Mouse (Mus musculus) heart, embryonic 15.5 days (tissue): ENCODE measurements around the gene Bnc1. TPM values are rescaled to one million over a fixed set of nuclear protein-coding genes. Genes with fewer than 3 reads are reported as not detected.

Experiments used
- ATAC-seq: fragments of 200-750 bp; cut with Nextera tagmentation; replicated peaks from 2 replicates; pipeline ENCODE4 v1.8.0; 2017; ENCODE audit warnings: low read depth, moderate TSS enrichment; ENCODE audit not compliant: insufficient number of reproducible peaks, insufficient read depth, low FRiP score
- H3K27ac ChIP-seq: fragments of 300-500 bp; sonication (generic); 2 replicates; pipeline ENCODE4 v1.5.1; 2015; ENCODE audit warnings: mild to moderate bottlenecking, inconsistent platforms
- H3K27me3 ChIP-seq: fragments of 300-500 bp; sonication (generic); 2 replicates; pipeline ENCODE4 v1.6.1; 2015; ENCODE audit warnings: inconsistent platforms
- H3K36me3 ChIP-seq: fragments of 300-500 bp; sonication (generic); 2 replicates; pipeline ENCODE4 v1.6.1; 2015; ENCODE audit warnings: mild to moderate bottlenecking, inconsistent platforms
- H3K4me1 ChIP-seq: fragments of 300-500 bp; sonication (generic); replicated peaks from 2 replicates; pipeline ENCODE4 v1.6.1; 2015; ENCODE audit warnings: inconsistent platforms
- H3K4me2 ChIP-seq: fragments of 300-500 bp; sonication (generic); 2 replicates; pipeline ENCODE4 v1.6.1; 2015; ENCODE audit warnings: inconsistent platforms, mild to moderate bottlenecking, moderate library complexity
- H3K4me3 ChIP-seq: fragments of 300-500 bp; sonication (generic); 2 replicates; pipeline ENCODE4 v1.5.1; 2015; ENCODE audit warnings: mild to moderate bottlenecking, inconsistent platforms
- H3K9ac ChIP-seq: fragments of 300-500 bp; sonication (generic); 2 replicates; pipeline ENCODE4 v1.6.1; 2015; ENCODE audit warnings: mild to moderate bottlenecking, inconsistent platforms
- H3K9me3 ChIP-seq: fragments of 300-500 bp; sonication (generic); replicated peaks from 2 replicates; pipeline ENCODE4 v1.6.1; 2016; ENCODE audit warnings: inconsistent platforms
- WGBS: fragments of 180-500 bp; shearing (Covaris S2); methylation state at CpG from one replicate; pipeline ENCODE4 v1.1.7; 2015; ENCODE audit warnings: mixed read lengths; 5-methylcytosine and 5-hydroxymethylcytosine counted together
- polyA plus RNA-seq: library from polyadenylated mRNA; unstranded; fragments of >200 nt; fragmentation: Nextera tagmentation; extraction: Ambion mirVana; gene quantifications from 2 replicates; pipeline ENCODE4 v1.2.1, GENCODE M21; 2015

Gene Bnc1
- 3.1 and 4.1 TPM in 2 replicates for polyA plus RNA-seq

DNA sequence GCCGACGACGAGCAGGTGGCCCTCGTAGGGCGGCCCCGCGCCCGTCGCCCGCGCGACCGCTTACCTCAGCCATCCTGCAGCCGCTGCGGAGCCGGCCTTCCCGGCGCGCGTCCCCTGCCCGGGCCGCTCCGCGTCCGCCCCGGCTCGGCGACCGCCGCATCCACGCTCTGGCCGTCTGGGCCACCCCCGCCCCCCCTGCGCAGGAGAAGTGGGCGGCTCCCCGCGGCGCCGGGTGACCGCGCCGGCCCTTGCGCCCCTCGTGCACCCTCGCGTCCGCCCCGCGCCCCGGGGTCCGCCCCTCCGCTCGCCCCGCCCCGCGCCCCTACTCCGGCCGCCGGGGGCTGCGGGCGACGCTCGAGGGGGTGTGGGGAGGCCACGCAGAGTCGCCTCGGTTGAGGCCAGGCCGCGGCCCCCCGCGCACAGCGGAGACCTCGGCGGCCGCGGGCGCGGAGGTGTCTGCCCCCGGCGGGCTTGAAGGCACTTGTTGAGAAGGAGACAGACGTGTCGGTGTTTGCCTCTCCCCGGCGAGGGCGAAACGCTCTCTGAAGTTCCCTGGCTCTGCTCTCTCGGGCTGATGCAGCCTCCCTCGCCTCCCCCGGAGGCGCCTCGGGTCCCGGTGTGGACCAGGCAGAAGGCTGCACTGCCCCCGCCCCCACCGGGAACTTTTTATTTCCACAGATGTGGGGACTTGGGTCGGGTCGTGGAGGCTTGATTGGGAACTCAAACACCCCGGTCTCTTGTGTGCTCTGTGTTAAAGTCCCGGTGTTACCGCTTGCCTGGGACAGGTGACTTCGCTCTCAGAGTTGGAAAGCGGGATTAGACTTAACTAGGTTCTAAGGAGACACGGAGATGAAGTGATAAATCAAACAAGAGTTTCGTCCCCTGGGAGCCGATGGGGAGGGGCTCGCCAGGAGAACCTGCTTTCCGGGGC is at the start of gene Bnc1:
Gene Bnc1, minus strand, starts transcription at position 162 of the 931 bp plus-strand sequence.
- Histone ChIP-seq H3K36me3 (no peaks in the 10 kb centered on the region), H3K9ac (peak within 1 kb of the TSS; percentile 34), H3K4me3 (peak within 1 kb of the TSS; percentile 61), H3K4me2 (peak within 1 kb of the TSS; percentile 96), H3K4me1 (peaks cover 19% of the 10 kb centered on the region), H3K9me3 (no peaks in the 10 kb centered on the region), H3K27ac (no peak within 1 kb of the TSS), H3K27me3 (peaks cover 87% of the 10 kb centered on the region)
- peak; percentile 72 for ATAC-seq
- WGBS = 1% methylated on average over 102 of the region's 105 CpGs

DNA sequence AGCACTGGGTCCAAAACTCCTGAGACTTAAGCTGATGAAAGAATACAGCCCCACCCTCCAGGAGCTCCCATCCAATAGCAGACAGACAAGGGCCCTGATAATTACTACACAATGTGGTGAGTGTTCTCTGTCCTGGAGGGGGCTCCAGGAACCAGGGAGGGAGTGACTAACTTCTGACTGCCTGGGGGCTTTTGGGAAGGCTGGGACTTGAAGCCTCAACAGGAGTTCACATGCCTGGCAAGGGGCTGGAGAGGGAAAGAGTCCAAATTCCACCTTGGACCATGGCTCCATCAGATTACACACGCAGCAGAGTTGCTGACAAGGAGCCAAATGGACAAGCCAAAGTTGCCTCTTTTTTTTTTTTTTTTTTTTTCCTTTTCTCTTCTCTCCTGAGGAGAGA is 41.3 kb upstream of the Bnc1 start:
- H3K4me3 ChIP-seq = no peak overlapping the region

DNA sequence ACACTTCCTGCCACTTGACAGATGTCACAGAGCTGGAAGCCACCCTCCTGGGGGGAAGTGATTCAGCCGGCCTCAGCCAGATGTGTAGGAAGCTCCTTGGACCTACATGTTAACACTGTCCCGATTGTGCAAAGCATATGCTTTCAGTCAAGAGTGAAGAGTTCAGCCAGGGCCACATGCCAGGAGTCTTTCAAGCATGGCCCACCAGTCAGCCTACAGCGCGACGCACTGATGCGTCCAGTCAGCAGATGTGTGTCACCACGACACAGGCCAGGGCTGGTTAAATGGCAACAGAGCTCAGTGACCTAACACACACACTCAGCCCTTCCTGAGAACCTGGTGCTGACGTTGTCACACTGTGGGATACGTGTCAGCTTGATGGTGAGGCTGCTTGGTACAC is 37.6 kb upstream of the Bnc1 start:
- Histone ChIP-seq H3K9ac (no peak overlapping the region), H3K4me3 (no peak overlapping the region), H3K9me3 (no peaks in the 10 kb centered on the region), H3K4me1 (no peaks in the 10 kb centered on the region), H3K27me3 (0 out of 2 replicates have a peak, but pooled peaks cover 4% of the 10 kb centered on the region), H3K4me2 (no peak overlapping the region), H3K27ac (no peak overlapping the region), H3K36me3 (no peaks in the 10 kb centered on the region)
- WGBS = 42% methylated on average over 9 of the region's 9 CpGs
- peak; percentile 35; the same call in 1 of the 2 replicates for ATAC-seq

More for the DNA sequence above, 41.3 kb upstream of the Bnc1 start:
- WGBS = 53% methylated on average over 1 of the region's 1 CpGs
- Histone ChIP-seq H3K4me2 (no peak overlapping the region), H3K27ac (no peak overlapping the region), H3K4me1 (no peaks in the 10 kb centered on the region), H3K9me3 (no peaks in the 10 kb centered on the region), H3K36me3 (no peaks in the 10 kb centered on the region), H3K27me3 (no peaks in the 10 kb centered on the region), H3K9ac (no peak overlapping the region)
- ATAC-seq = no peak

DNA sequence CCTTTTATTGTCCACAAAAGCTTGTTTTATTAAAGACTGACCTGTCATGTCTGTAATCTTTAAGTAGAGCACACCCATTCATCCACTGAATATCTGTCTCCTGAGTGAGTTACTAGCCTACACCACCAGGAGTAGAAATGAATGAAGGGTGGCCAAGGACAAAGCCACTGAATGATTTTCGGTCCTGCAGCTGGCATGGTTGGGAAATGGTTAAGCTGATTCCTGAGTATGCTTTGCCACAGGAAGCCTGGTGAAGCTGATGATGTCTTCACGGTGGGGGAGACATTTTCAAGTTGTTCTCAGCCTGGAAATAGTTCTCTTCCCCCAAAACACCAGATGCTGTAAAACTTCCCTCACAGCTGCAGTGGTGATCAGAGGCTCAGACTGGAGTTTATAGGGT is 33.7 kb upstream of the Bnc1 start:
- Histone ChIP-seq H3K9ac (no peak overlapping the region), H3K4me1 (no peaks in the 10 kb centered on the region), H3K27me3 (0 out of 2 replicates have a peak, but pooled peaks cover 4% of the 10 kb centered on the region), H3K36me3 (no peaks in the 10 kb centered on the region), H3K9me3 (no peaks in the 10 kb centered on the region), H3K27ac (no peak overlapping the region), H3K4me3 (no peak overlapping the region), H3K4me2 (no peak overlapping the region)
- WGBS = 31% methylated on average over 2 of the region's 2 CpGs
- ATAC-seq = no peak

DNA sequence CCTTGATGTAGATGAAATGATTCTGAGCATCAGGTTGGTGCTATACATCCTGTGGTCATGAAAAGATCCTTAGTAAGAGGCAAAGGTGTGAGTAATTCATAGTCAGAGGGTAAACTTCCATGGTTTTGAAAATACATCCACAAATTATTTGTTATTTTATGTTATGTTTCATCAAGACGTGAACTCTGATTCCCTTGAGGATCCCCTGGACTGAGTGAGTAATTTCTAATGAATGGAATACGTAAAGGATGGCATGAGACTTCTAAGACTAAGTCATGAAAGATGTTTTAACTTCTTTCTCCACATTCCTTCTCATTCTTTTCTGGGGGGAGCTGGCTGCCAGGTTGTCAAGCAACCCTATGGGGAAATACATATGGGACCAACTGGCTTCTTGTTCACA is 31.6 kb upstream of the Bnc1 start:
- ATAC-seq = no peak
- no peaks in the 10 kb centered on the region for H3K4me1 ChIP-seq
- no peak overlapping the region for H3K27ac ChIP-seq
- H3K4me2 ChIP-seq = no peak overlapping the region
- no peaks in the 10 kb centered on the region for H3K36me3 ChIP-seq
- no peak overlapping the region for H3K4me3 ChIP-seq
- H3K9me3 ChIP-seq = no peaks in the 10 kb centered on the region
- 94% methylated on average over 2 of the region's 2 CpGs for WGBS
- H3K27me3 ChIP-seq = 0 out of 2 replicates have a peak, but pooled peaks cover 4% of the 10 kb centered on the region
- no peak overlapping the region for H3K9ac ChIP-seq

DNA sequence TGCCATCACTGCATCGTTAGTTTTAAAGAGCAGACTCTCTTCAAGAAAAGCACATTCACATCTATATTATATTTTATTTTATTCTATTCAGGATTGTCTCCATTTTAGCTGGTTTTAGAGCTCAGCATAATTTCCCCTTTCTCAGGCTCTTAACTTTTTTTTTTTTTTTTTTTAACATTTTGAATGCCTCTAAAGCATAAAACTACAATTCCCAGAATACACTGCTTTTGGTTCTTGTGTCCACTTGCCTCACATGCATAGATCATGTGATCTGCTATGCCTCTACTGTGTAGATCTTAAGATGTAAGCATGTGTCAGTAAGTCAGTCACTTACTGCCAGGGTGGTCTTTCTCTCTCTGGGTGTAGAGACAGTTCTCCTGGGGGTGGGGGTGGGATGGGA is 30.3 kb upstream of the Bnc1 start:
- H3K27ac ChIP-seq = no peak overlapping the region
- H3K4me2 ChIP-seq = no peak overlapping the region
- H3K36me3 ChIP-seq = no peaks in the 10 kb centered on the region
- no peak overlapping the region for H3K4me3 ChIP-seq
- ATAC-seq = no peak
- H3K4me1 ChIP-seq = peaks cover 2% of the 10 kb centered on the region
- H3K9me3 ChIP-seq = no peaks in the 10 kb centered on the region
- WGBS = 91% methylated on average over 1 of the region's 1 CpGs
- H3K9ac ChIP-seq = no peak overlapping the region
- 0 out of 2 replicates have a peak, but pooled peaks cover 1% of the 10 kb centered on the region for H3K27me3 ChIP-seq

DNA sequence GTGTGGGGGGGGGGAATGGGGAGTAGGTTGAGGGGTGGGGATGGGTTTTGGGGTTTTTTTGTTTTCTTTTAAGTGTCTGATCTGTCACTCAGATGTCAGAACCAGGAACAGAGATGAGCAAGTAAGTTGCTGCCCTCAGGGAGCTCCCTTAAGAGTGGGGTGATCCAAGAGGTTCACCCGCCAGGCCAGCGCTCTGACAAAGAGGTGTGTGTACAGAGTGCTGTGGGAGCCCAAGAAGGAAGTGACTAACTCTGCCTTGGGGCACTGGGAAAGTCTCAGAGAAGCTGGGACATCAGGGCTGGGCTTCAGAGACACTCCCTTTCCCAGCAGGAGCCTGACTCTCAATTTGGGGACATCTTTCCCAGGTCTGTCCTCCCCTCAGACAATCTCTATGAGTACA is 25.9 kb upstream of the Bnc1 start:
- peaks cover 7% of the 10 kb centered on the region for H3K4me1 ChIP-seq
- H3K27me3 ChIP-seq = peaks cover 31% of the 10 kb centered on the region
- no peak overlapping the region for H3K27ac ChIP-seq
- 86% methylated on average over 2 of the region's 2 CpGs for WGBS
- no peak overlapping the region for H3K4me2 ChIP-seq
- no peaks in the 10 kb centered on the region for H3K9me3 ChIP-seq
- H3K4me3 ChIP-seq = no peak overlapping the region
- ATAC-seq = no peak
- no peaks in the 10 kb centered on the region for H3K36me3 ChIP-seq
- no peak overlapping the region for H3K9ac ChIP-seq

DNA sequence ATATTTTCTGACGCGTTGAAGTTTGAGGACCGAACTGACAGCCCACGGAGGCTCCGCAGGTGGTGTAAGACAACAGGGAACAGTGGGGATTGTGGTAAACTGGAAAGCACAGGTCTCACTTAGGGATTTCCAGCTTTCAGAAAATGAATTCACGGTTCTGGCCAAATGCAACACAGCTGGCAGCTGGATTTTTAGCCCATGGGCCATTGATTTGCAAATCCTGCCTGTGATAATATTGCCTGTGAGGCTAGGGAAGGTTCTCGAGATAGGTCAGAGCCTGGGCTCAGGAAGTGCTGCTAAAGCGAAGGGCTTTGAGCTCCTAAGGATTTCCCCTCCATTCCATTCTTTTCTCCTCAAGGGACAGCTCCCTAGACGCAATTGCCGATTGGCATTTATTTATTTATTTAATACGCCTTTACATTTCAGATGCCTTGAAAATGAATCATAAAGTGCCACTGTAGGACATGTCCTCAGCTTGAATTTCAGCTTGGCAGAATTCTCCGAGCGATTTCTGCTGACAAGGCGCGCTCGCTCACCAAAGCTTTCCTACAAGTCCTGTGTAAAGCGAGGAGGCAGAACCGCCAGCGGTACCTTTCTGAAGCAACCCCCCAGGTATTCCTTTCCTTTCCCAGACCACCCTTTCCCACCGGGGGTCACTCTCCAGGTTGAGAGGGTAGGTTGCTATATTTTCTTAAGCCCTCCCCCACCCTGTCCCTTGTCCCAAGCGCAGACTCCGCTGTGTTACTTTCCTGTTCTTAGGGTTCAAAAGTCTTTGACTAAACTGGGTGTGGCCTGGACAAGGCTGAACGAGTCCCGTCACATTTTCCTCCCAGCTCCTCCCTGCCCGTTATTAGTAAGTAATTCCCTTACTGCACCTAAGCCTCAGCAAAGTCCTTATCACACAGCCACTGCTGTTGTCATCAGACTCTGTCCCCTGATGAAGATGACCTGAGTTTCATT is 24.9 kb upstream of the Bnc1 start:
- Histone ChIP-seq H3K4me2 (peak overlapping the region; percentile 60), H3K36me3 (no peaks in the 10 kb centered on the region), H3K9ac (no peak overlapping the region), H3K27ac (no peak overlapping the region), H3K4me3 (peak overlapping the region; percentile 26), H3K4me1 (peaks cover 7% of the 10 kb centered on the region), H3K9me3 (no peaks in the 10 kb centered on the region), H3K27me3 (peaks cover 39% of the 10 kb centered on the region)
- ATAC-seq = no peak
- WGBS = 5% methylated on average over 25 of the region's 25 CpGs

DNA sequence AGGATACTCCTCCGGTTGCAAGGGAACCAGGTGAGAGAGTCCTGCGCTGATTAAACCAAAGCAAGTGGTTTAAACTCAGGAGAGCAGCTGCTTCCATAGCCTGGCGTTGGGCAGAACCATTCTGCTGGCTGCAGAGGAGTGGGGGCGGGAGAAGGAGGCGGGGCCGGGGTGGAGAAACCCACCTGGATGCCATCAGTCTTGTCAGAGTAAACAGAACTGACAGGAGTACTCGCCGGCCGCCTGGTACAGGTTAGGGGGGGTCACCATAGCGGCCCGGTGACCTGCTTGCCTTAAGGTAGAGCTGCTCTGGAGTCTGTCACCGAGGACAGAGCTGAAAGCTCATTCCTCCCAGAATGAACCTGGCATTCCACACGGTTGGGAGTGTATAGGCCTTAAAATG is 20.4 kb upstream of the Bnc1 start:
- Histone ChIP-seq H3K4me1 (peaks cover 6% of the 10 kb centered on the region), H3K27me3 (peaks cover 40% of the 10 kb centered on the region), H3K4me2 (no peak overlapping the region), H3K9ac (no peak overlapping the region), H3K9me3 (no peaks in the 10 kb centered on the region), H3K27ac (no peak overlapping the region), H3K36me3 (no peaks in the 10 kb centered on the region), H3K4me3 (no peak overlapping the region)
- peak; percentile 50; the same call in 1 of the 2 replicates for ATAC-seq
- WGBS = 10% methylated on average over 13 of the region's 13 CpGs

DNA sequence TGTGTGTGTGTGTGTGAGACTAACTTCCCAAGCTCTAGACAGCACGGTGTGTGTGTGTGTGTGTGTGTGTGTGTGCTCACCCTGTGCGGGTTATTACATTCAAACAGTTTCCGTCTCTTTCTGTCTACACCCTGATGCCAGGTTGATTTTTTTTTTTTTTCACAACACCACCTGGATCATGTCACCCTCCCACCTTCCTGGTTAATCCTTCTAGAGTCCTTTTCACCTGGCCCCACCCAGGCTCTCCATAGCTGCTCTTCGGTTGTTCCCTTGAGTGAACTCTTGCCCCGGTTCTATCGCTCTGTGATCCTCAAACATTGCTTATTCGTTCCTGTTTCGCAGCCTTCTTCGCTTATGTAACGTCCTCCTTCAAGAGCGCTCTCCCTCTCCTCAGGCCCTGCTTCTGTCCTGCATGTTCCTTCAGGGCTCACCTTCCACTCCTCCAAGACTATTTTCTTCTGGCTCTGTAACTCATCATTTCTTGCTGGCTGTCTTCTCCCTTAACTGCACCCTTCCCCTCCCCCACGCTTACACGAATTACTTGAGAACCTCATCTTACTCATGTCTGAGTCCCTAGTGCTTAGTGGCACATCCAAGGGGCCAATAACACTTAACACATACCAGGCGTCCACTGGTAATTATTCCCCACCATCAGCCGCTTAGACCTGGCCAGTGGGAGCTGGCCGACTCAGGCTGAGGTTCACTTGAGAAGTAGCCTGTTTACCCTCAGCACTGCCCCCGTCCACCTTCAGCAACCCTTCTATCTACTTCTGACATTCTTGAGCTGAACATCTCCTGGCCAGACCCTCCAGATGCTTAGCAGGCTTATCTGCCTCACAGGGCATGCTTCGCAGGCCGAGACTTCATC is 19.7 kb upstream of the Bnc1 start:
- Histone ChIP-seq H3K27ac (no peak overlapping the region), H3K9me3 (no peaks in the 10 kb centered on the region), H3K4me2 (no peak overlapping the region), H3K4me1 (no peaks in the 10 kb centered on the region; the same call in 1 of the 2 replicates), H3K27me3 (peaks cover 33% of the 10 kb centered on the region), H3K36me3 (no peaks in the 10 kb centered on the region), H3K4me3 (no peak overlapping the region), H3K9ac (no peak overlapping the region)
- ATAC-seq = no peak
- 51% methylated on average over 19 of the region's 19 CpGs for WGBS
